Mouse (Mus musculus): ENCODE results near the gene Xpo4.

Gene Xpo4

GRCm38 (mm10) chr14:57664822-57665627, at the start of gene Xpo4:
Xpo4 (minus strand) TSS chr14:57665430.
- ChIA-PET POLR2A (interaction anchor here in 3 of 4 experiments (0.7 to 2.3 kb wide), 31 partner anchors 9 to 266 kb away, joined by 3 to 9 read pairs (median 4); partner anchors contain the start of genes Sap18 (in 2 of the 3), Zdhhc20 (in 2 of the 3), Cryl1 (in 1 of the 3) and Eef1akmt1 (in 1 of the 3)), CTCF (interaction anchor here in 2 of 4 experiments (1.4 to 1.7 kb wide), 2 partner anchors 15 kb away, joined by 4 to 6 read pairs; no protein-coding TSS in a partner anchor)

GRCm38 (mm10) chr14:57712884-57713283, 47.7 kb upstream of the Xpo4 start:
- ChIA-PET POLR2A (interaction anchor here in 1 of 4 experiments (0.8 to 1.7 kb wide), 2 partner anchors 113 to 120 kb away, joined by 3 to 4 read pairs; partner anchors contain the start of genes Mrpl57 and Ska3), CTCF (no interaction called here)

- ChIA-PET CTCF (interaction anchor here in 3 of 4 experiments (0.8 to 1.4 kb wide), 4 partner anchors 12 to 22 kb away, joined by 3 to 5 read pairs (median 4); no protein-coding TSS in a partner anchor), POLR2A (interaction anchor here in 2 of 4 experiments (0.6 to 3.2 kb wide), 3 partner anchors 25 to 204 kb away, joined by 3 to 15 read pairs (median 5); partner anchors contain the start of gene Sap18 (in 1 of the 2))
Measured at GRCm38 (mm10) chr14:57711059-57711458, 45.8 kb upstream of the Xpo4 start.

GRCm38 (mm10) chr14:57709171-57709570, 43.9 kb upstream of the Xpo4 start:
- POLR2A ChIA-PET, result interaction anchor here in 1 of 4 experiments (0.6 to 3.2 kb wide), 5 partner anchors 18 to 122 kb away, joined by 3 to 15 read pairs (median 3); partner anchors contain the start of gene Sap18
- CTCF ChIA-PET, result no interaction called here

GRCm38 (mm10) chr14:57708580-57708979, 43.4 kb upstream of the Xpo4 start:
- CTCF ChIA-PET, result interaction anchor here in 2 of 4 experiments (1.0 to 1.1 kb wide), 2 partner anchors 9 to 18 kb away, joined by 3 read pairs; no protein-coding TSS in a partner anchor
- POLR2A ChIA-PET, result interaction anchor here in 1 of 4 experiments (0.8 to 3.2 kb wide), 5 partner anchors 17 to 184 kb away, joined by 3 to 15 read pairs (median 3); partner anchors contain the start of gene Sap18

- ChIA-PET CTCF (interaction anchor here in 3 of 4 experiments (0.6 to 1.1 kb wide), 3 partner anchors 11 to 58 kb away, joined by 3 to 5 read pairs (median 3); no protein-coding TSS in a partner anchor), POLR2A (interaction anchor here in 3 of 4 experiments (0.6 to 1.8 kb wide), 8 partner anchors 9 to 186 kb away, joined by 3 to 7 read pairs (median 3); partner anchors contain the start of gene Zdhhc20 (in 1 of the 3))
Measured at GRCm38 (mm10) chr14:57707100-57707893, 42.1 kb upstream of the Xpo4 start.

GRCm38 (mm10) chr14:57706760-57707099, 41.5 kb upstream of the Xpo4 start:
- POLR2A ChIA-PET, result interaction anchor here in 2 of 4 experiments (1.2 to 3.3 kb wide), 7 partner anchors 8 to 96 kb away, joined by 3 to 14 read pairs (median 5); no protein-coding TSS in a partner anchor
- CTCF ChIA-PET, result no interaction called here

GRCm38 (mm10) chr14:57705759-57706158, 40.5 kb upstream of the Xpo4 start:
- POLR2A ChIA-PET, result interaction anchor here in 3 of 4 experiments (0.5 to 3.3 kb wide), 7 partner anchors 9 to 958 kb away, joined by 4 to 14 read pairs (median 5); no protein-coding TSS in a partner anchor

GRCm38 (mm10) chr14:57705075-57705474, 39.8 kb upstream of the Xpo4 start:
- POLR2A ChIA-PET, result interaction anchor here in 2 of 4 experiments (1.7 to 3.3 kb wide), 4 partner anchors 10 to 31 kb away, joined by 5 to 14 read pairs (median 6); no protein-coding TSS in a partner anchor

More at GRCm38 (mm10) chr14:57705759-57706158, 40.5 kb upstream of the Xpo4 start:
- CTCF ChIA-PET, result interaction anchor here in 1 of 4 experiments (1.3 kb wide), 1 partner anchor 11 kb away, joined by 3 read pairs; no protein-coding TSS in a partner anchor

GRCm38 (mm10) chr14:57701915-57702477, 36.8 kb upstream of the Xpo4 start:
- CTCF ChIA-PET, result interaction anchor here in 1 of 4 experiments (1.0 kb wide), 1 partner anchor 24 kb away, joined by 3 read pairs; no protein-coding TSS in a partner anchor
- POLR2A ChIA-PET, result interaction anchor here in 3 of 4 experiments (0.6 to 1.4 kb wide), 5 partner anchors 12 to 406 kb away, joined by 3 to 4 read pairs (median 3); partner anchors contain the start of gene Zdhhc20 (in 1 of the 3)

More at GRCm38 (mm10) chr14:57705075-57705474, 39.8 kb upstream of the Xpo4 start:
- CTCF ChIA-PET, result interaction anchor here in 3 of 4 experiments (1.3 to 1.6 kb wide), 3 partner anchors 10 to 21 kb away, joined by 3 to 6 read pairs (median 5); no protein-coding TSS in a partner anchor

GRCm38 (mm10) chr14:57699461-57699970, 34.3 kb upstream of the Xpo4 start:
- ChIA-PET POLR2A (interaction anchor here in 3 of 4 experiments (0.6 to 1.0 kb wide), 3 partner anchors 33 to 350 kb away, joined by 3 to 4 read pairs (median 4); no protein-coding TSS in a partner anchor), CTCF (interaction anchor here in 2 of 4 experiments (0.8 to 1.0 kb wide), 2 partner anchors 11 to 235 kb away, joined by 3 to 5 read pairs; no protein-coding TSS in a partner anchor)

- CTCF ChIA-PET, result interaction anchor here in 2 of 4 experiments (0.6 to 0.8 kb wide), 2 partner anchors 11 to 1110 kb away, joined by 3 to 5 read pairs; no protein-coding TSS in a partner anchor
- POLR2A ChIA-PET, result interaction anchor here in 1 of 4 experiments (0.6 to 0.9 kb wide), 2 partner anchors 9 to 37 kb away, joined by 3 to 4 read pairs; no protein-coding TSS in a partner anchor
Measured at GRCm38 (mm10) chr14:57699016-57699415, 33.8 kb upstream of the Xpo4 start.

- ChIA-PET POLR2A (interaction anchor here in 3 of 4 experiments (0.6 to 1.2 kb wide), 7 partner anchors 18 to 193 kb away, joined by 3 to 4 read pairs (median 3); no protein-coding TSS in a partner anchor), CTCF (interaction anchor here in 2 of 4 experiments (0.6 to 1.2 kb wide), 2 partner anchors 14 to 19 kb away, joined by 3 read pairs; no protein-coding TSS in a partner anchor)
Measured at GRCm38 (mm10) chr14:57696066-57696465, 30.8 kb upstream of the Xpo4 start.

GRCm38 (mm10) chr14:57695550-57695949, 30.3 kb upstream of the Xpo4 start:
- CTCF ChIA-PET, result interaction anchor here in 3 of 4 experiments (0.6 to 1.2 kb wide), 5 partner anchors 10 to 21 kb away, joined by 3 to 4 read pairs (median 3); no protein-coding TSS in a partner anchor
- POLR2A ChIA-PET, result interaction anchor here in 3 of 4 experiments (0.6 to 1.8 kb wide), 8 partner anchors 10 to 193 kb away, joined by 3 to 5 read pairs (median 3); no protein-coding TSS in a partner anchor

- POLR2A ChIA-PET, result interaction anchor here in 3 of 4 experiments (0.6 to 1.8 kb wide), 9 partner anchors 12 to 95 kb away, joined by 3 to 7 read pairs (median 3); partner anchors contain the start of gene Xpo4 (in 1 of the 3)
- CTCF ChIA-PET, result interaction anchor here in 2 of 4 experiments (0.6 to 1.6 kb wide), 3 partner anchors 30 to 353 kb away, joined by 3 to 15 read pairs (median 3); no protein-coding TSS in a partner anchor
Measured at GRCm38 (mm10) chr14:57694246-57694645, 29.0 kb upstream of the Xpo4 start.

GRCm38 (mm10) chr14:57692517-57693130, 27.4 kb upstream of the Xpo4 start:
- POLR2A ChIA-PET, result no interaction called here
- CTCF ChIA-PET, result interaction anchor here in 2 of 4 experiments (0.8 to 1.6 kb wide), 2 partner anchors 34 kb away, joined by 3 to 15 read pairs; no protein-coding TSS in a partner anchor

Measured in embryonic stem cell, embryonic (primary cell).